Mouse (Mus musculus): ENCODE measurements at regions not wholly inside any gene's neighbourhood (a gene's known extent, or its start where the extent isn't known, plus 50 kb on each side); places are given as distances from the start of the nearest gene placed in this dataset.

GRCm38 (mm10) chr5:72245382-72245781, 77.4 kb upstream of the Commd8 start:
- no peak for DNase-seq (ENCODE audit: low spot score)

- peak; percentile 18 for DNase-seq (ENCODE audit: low spot score)
Measured at GRCm38 (mm10) chr5:72244134-72244533, 76.1 kb upstream of the Commd8 start.

GRCm38 (mm10) chr5:72242981-72243380, 75.0 kb upstream of the Commd8 start:
- DNase-seq (ENCODE audit: low spot score): no peak

GRCm38 (mm10) chr5:72241451-72241850, 73.5 kb upstream of the Commd8 start:
- no peak for DNase-seq (ENCODE audit: low spot score)

GRCm38 (mm10) chr5:72240271-72240670, 72.3 kb upstream of the Commd8 start:
- no peak for DNase-seq (ENCODE audit: low spot score)

- DNase-seq (ENCODE audit: low spot score): no peak
Measured at GRCm38 (mm10) chr5:72227002-72227401, 59.0 kb upstream of the Commd8 start.

- DNase-seq (ENCODE audit: low spot score): no peak
Measured at GRCm38 (mm10) chr5:72225576-72226298, 57.7 kb upstream of the Commd8 start.

GRCm38 (mm10) chr5:72225056-72225455, 57.1 kb upstream of the Commd8 start:
- DNase-seq (ENCODE audit: low spot score): no peak

GRCm38 (mm10) chr5:72224551-72224966, 56.6 kb upstream of the Commd8 start:
- no peak for DNase-seq (ENCODE audit: low spot score)

GRCm38 (mm10) chr5:72222902-72223301, 54.9 kb upstream of the Commd8 start:
- DNase-seq (ENCODE audit: low spot score): no peak

GRCm38 (mm10) chr5:72219697-72220096, 51.7 kb upstream of the Commd8 start:
- DNase-seq (ENCODE audit: low spot score): no peak

GRCm38 (mm10) chr5:72219248-72219647, 51.3 kb upstream of the Commd8 start:
- DNase-seq (ENCODE audit: low spot score): no peak
